Mouse (Mus musculus): ENCODE data around the gene Hmg20a.

The Hmg20a gene

GRCm38 (mm10) chr9:56499324-56500067, 81.1 kb downstream of the Hmg20a start:
- DNase-seq: no peak

GRCm38 (mm10) chr9:56500893-56501590, 82.6 kb downstream of the Hmg20a start:
- peak; percentile 44 for DNase-seq

DNA sequence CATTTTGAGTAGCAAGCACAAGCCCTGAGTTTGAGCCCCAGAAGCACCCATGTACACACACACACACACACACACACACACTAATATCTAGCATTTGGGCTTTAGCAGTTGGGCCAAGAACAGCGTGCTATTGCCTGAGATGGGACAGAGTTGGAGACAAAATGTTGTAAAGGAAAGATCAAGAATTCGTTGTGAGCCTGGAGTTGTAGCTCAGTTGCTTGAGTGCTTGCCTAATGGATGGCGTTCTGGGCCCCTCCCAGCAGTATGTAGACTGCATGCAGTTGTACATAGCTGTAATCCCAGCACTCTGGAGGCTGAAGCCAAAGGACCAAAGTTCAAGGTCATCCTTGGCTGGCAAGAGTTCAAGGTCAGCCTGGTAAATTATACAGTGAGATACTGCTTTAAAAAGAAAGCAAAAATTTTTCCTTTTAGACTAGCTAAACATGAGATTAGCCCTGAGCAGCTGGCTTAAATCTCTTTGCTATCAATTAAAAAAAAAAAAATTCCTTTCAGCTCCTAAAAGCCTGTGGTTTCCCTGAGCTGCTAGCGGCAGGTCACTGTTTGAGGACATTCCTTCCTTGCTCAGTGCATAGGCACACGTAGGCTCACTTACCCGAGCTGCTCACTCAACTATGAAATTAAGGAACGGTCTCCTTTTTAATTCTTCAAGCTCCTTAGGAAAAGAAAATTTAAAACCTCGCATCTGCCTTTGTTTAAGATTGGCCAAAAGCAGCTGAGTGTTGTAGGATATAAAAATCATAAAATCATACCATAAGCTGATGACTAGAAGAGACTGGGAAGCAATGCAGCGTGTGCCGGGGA, 83.5 kb downstream of the Hmg20a start:
- peak; percentile 57 for DNase-seq

GRCm38 (mm10) chr9:56502543-56502971, 84.1 kb downstream of the Hmg20a start:
- DNase-seq: no peak

GRCm38 (mm10) chr9:56503621-56504500, 85.5 kb downstream of the Hmg20a start:
- peak; percentile 37 for DNase-seq

DNA sequence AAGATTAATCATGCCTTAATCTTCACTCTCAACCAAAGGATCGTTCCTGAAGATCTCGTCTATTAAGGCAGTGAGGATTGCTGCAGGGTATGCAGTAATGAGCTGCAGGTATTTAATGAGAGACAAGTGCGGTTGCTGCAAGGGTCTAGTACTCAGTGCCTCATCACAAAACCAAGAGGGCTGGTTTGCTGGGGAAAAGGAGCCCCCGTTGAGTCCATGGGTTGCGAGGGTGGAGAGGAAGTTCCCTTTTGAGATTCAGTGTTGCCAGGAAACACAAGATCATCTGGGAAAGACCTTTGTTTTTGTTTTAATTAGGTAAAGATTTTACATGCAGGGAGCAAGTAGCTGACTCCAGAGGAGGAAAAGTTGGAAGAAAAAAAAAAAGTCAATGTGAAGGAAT, 86.1 kb downstream of the Hmg20a start:
- no peak for DNase-seq

GRCm38 (mm10) chr9:56505083-56505792, 86.8 kb downstream of the Hmg20a start:
- peak; percentile 77 for DNase-seq

GRCm38 (mm10) chr9:56505793-56506755, 87.7 kb downstream of the Hmg20a start:
- DNase-seq: peak; percentile 98

- peak; percentile 62 for DNase-seq
These were observed 88.7 kb downstream of the Hmg20a start for GRCm38 (mm10) chr9:56506931-56507681.

- DNase-seq: peak; percentile 42
These were observed 89.3 kb downstream of the Hmg20a start for GRCm38 (mm10) chr9:56507682-56508061.

GRCm38 (mm10) chr9:56508835-56509451, 90.5 kb downstream of the Hmg20a start:
- peak; percentile 81 for DNase-seq

DNA sequence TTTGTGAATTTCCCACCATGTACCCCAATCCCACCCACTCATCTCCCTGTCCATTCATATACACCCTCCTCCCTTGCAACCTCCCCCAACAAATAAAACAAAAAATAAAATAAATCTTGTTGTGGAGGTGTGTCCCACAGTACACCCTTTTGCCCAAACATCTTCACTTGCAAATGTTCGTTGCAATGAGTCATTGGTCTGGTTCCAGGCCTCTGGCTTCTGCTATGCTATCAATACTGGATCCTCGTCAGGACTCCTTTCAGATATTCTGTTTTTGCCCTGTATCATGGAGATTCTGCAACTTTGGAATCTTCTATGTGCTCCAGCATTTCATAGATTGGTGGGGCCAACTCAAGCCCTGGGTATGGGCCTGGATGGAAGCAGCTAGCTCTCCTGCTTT, 91.9 kb downstream of the Hmg20a start:
- no peak for DNase-seq

GRCm38 (mm10) chr9:56512486-56512885, 94.1 kb downstream of the Hmg20a start:
- no peak for DNase-seq

- DNase-seq: no peak
These were observed 96.7 kb downstream of the Hmg20a start for GRCm38 (mm10) chr9:56515110-56515509.

- DNase-seq: no peak
These were observed 97.8 kb downstream of the Hmg20a start for GRCm38 (mm10) chr9:56516219-56516618.

DNA sequence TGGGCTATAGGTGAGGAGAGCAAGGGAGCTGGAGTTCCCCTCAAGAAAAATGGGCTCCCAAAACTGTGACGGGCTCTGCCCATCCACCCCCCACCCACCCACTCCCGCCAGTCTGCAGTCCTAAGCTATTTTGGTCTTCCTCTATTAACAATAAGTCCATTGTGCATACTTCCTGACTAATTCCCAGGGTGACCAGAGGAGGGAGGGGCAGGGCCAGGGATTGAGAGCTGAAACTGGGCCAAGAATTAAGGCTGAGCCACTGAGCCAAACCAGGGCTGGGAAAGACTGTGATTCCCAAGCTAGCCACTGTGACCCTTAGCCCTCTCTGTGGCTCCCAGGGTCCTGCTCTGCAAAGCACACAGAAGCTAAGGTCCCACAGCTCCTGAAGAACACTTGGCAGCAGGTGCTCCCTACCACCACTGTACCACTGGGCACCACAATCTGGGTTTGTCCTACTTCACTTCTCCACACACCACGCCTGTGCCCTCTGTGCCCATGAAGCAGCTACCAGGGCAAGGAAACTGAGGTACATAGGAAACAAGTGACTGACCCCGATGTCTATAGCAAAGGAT, 98.4 kb downstream of the Hmg20a start:
- peak; percentile 85 for DNase-seq

DNA sequence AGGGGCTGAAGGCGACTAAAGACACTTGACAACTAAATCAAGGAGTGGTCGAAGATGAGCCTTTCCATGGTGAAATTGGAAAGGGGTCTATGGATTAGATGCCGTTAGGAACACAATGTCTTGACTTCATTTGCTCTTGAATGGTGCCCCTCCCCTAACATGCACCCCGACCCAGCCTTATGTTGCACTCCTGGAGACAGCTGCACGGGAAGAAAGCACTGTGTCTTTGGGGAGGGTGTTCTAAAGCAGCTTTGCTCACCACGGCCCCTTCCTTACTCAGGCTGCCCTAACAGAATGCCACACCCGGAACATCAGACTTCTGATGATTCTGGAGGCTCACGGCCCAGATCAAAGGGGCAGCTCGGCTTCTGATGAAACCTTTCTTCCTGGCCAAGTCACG, 103.9 kb downstream of the Hmg20a start:
- no peak for DNase-seq

GRCm38 (mm10) chr9:56527951-56528350, 109.5 kb downstream of the Hmg20a start:
- DNase-seq: no peak

- no peak for DNase-seq
These were observed 113.6 kb downstream of the Hmg20a start for GRCm38 (mm10) chr9:56531991-56532390.
